Mouse (Mus musculus): Measurements from ENCODE around the gene Vac14. TPM values are rescaled to one million over a fixed set of nuclear protein-coding genes. Genes with fewer than 3 reads are reported as not detected.

Gene Vac14
- polyA plus RNA-seq, 1 experiment from 2014 or later: 31.8 TPM

DNA sequence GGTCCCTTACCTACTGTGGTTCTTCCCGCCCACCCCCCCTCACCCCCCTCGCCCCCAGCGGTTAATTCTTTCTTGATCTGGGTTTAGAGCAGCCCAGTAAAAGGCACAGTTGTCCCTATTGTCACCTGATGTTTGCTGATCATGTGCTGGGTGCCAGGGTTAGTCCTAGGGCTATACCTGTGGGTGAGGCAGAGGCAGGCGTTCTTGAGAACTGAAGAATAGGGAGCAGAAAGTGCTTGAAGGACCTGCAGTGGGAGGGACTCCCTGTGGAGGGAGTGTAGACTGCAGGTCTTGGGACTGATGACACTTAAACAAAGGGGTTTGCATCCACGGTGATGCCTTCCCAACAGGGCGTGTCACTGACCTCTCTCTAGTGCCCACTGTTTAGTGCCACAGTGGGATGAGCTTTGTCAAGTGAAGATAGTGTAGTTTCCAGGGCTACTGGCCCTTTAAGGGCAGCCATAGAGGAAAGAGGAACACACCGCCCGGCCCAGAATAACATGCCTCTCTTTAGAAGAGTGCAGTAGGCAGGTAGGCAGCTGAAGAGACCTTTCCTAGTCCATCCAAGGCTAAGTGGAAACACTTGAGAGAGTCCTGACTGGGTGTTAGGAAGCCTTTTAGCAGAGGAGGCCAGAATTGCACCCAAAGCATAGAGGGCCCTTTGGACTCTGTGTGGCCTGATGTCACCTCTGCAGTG is 51.7 kb downstream of the Vac14 start:
- Histone ChIP-seq H3K4me2 (replicated peaks) (no peak overlapping the region), H3K36me3 (peaks cover 34% of the 10 kb centered on the region), H3K27me3 (no peaks in the 10 kb centered on the region), H3K27ac (replicated peaks) (no peak overlapping the region), H3K9ac (replicated peaks) (no peak overlapping the region), H3K9me3 (no peaks in the 10 kb centered on the region), H3K4me3 (no peak overlapping the region), H3K4me1 (peaks cover 1% of the 10 kb centered on the region; the same call in 1 of the 2 replicates)
- WGBS: 72% methylated on average over 8 of the region's 8 CpGs
- ATAC-seq (ENCODE audit: low FRiP score, low read depth): no peak

DNA sequence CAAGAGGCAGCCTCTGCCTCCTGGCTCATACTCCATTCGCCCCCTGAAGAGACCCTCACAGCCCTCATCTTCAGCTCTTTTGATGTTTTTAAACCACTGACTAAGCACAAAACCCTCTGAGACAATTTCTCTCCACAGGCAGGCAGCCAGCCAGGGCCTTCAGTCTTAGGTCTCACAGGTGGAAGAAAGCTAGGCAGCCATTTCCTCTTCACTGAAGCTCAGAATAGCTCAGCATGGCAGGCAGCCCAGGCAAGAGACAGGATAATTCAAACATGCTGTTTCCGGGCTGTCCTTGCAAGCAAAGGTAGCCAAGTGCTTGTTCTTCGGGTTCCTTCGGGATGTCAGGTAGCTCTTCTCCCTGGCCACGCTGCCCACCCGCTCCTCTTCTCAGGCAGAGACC is 52.9 kb downstream of the Vac14 start:
- H3K27ac ChIP-seq (replicated peaks): no peak overlapping the region
- H3K9me3 ChIP-seq: no peaks in the 10 kb centered on the region
- no peak overlapping the region for H3K4me3 ChIP-seq
- no peaks in the 10 kb centered on the region for H3K4me1 ChIP-seq
- no peak for ATAC-seq (ENCODE audit: low FRiP score, low read depth)
- H3K36me3 ChIP-seq: peaks cover 39% of the 10 kb centered on the region
- 88% methylated on average over 6 of the region's 6 CpGs for WGBS
- H3K27me3 ChIP-seq: no peaks in the 10 kb centered on the region
- H3K4me2 ChIP-seq (replicated peaks): no peak overlapping the region
- H3K9ac ChIP-seq (replicated peaks): no peak overlapping the region

DNA sequence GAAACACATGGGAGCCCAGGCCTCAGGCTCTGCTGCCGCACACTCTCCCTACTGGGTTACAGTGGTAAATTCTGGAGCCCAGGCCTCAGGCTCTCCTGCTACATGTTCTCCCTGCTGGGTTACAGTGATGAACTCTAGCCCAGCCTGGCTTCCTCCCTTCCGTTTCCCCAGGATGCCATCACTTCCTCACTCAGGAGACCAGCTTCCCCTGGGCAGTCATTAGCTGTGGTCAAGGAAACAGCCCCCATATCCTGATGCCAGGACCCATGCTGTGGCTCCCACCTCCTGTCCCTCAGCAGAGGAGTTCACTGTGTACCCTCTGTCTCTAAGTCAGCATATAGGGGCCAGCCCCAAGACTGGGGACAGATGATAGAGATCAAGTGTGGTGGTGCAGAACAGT is 53.7 kb downstream of the Vac14 start:
- Histone ChIP-seq H3K4me3 (no peak overlapping the region), H3K9me3 (no peaks in the 10 kb centered on the region), H3K9ac (replicated peaks) (no peak overlapping the region), H3K27ac (replicated peaks) (no peak overlapping the region), H3K27me3 (no peaks in the 10 kb centered on the region), H3K4me1 (no peaks in the 10 kb centered on the region), H3K36me3 (peaks cover 47% of the 10 kb centered on the region), H3K4me2 (replicated peaks) (no peak overlapping the region)
- WGBS: 79% methylated on average over 2 of the region's 2 CpGs
- ATAC-seq (ENCODE audit: low FRiP score, low read depth): no peak

DNA sequence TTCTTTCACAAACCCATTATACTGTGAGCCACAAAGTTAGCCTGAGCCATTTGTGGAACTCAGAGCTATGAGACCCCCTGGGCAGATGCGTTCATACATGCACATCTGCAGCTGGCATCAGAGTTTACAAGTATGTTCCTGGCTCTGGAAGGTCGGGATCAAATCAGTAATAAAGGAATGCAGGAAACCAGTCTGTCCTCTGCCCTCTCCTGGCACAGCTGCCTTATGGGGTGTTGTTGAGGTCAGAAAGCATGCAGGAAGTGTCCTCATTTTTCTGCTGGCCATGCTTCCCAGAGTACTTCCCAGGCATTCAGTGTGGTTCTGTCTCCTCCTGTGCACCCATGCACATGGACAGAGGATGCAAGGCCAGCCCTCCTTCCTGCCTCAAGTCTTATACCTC is 54.8 kb downstream of the Vac14 start:
- Histone ChIP-seq H3K27ac (replicated peaks) (no peak overlapping the region), H3K4me2 (replicated peaks) (no peak overlapping the region), H3K9me3 (no peaks in the 10 kb centered on the region), H3K4me3 (no peak overlapping the region), H3K27me3 (no peaks in the 10 kb centered on the region), H3K36me3 (peaks cover 57% of the 10 kb centered on the region), H3K9ac (replicated peaks) (no peak overlapping the region), H3K4me1 (no peaks in the 10 kb centered on the region)
- 87% methylated on average over 2 of the region's 2 CpGs for WGBS
- no peak for ATAC-seq (ENCODE audit: low FRiP score, low read depth)

DNA sequence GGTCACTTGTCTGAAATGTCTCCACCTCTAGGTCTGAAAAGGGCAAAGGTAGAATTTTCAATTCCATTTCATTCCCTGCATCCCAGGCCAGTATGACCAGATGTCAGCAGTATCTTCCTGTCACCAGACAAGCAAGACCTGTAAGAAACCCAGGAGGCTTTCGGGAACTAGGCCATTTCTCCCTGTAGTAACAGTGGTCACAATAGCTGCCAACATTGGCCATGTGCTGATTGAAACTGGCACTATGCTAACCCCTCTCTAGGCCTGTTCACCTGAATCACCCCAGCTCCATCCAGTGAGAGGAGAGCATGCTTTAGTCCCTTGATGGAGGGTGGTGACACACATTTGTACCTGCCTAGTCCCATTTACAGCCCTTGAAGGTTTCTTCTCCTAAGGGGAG is 56.2 kb downstream of the Vac14 start:
- no peaks in the 10 kb centered on the region for H3K9me3 ChIP-seq
- 94% methylated on average over 1 of the region's 1 CpGs for WGBS
- H3K27me3 ChIP-seq: no peaks in the 10 kb centered on the region
- H3K4me1 ChIP-seq: no peaks in the 10 kb centered on the region
- no peak overlapping the region for H3K4me2 ChIP-seq (replicated peaks)
- no peak overlapping the region for H3K27ac ChIP-seq (replicated peaks)
- H3K36me3 ChIP-seq: peaks cover 60% of the 10 kb centered on the region
- H3K4me3 ChIP-seq: no peak overlapping the region
- H3K9ac ChIP-seq (replicated peaks): no peak overlapping the region
- ATAC-seq (ENCODE audit: low FRiP score, low read depth): no peak

DNA sequence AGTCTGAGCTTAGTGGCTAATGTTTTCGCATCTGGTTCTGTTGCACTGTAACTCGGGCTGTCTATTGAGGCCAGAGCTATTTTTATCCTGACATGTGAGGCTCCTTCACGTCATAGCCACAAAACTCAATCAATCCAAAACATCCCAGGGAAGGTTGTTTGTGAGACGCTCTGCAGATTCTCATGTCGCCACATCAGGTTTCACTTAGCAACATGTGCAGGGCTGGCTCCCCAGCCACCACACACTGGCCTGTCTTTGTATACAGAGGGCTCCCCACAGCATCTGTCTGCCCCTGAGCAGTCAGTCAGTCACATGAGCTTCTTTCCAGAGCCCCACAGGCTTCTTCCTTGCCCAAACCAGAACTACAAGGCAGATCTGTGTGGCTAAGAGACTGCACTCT is 58.3 kb downstream of the Vac14 start:
- ATAC-seq (ENCODE audit: low FRiP score, low read depth): no peak
- WGBS: 79% methylated on average over 5 of the region's 5 CpGs

DNA sequence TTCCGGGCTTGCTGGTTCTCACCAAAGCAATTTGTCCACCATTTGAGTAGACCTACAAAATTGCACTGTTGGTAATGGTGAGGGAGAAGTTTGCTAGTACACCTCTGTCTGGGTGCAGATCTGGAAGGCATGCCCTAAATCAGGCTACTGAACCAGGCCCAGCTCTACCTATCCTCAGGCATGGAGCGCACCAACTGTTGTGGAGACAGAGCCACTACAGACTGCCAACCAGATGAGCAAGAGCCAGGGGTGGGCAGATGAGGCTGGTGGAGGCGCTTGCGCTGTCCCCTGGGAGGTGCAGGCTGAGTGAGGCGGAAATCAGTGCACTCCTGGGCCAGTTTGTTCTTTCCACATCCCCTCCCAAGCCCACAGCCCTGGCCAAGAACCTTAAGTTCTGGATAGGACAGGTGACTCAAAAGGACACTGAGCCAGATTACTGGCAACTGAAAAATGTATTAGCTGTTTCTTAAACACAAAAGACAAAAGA is 58.8 kb downstream of the Vac14 start:
- 89% methylated on average over 5 of the region's 5 CpGs for WGBS
- no peak overlapping the region for H3K4me3 ChIP-seq
- H3K4me2 ChIP-seq (replicated peaks): no peak overlapping the region
- no peak for ATAC-seq (ENCODE audit: low FRiP score, low read depth)
- no peaks in the 10 kb centered on the region for H3K9me3 ChIP-seq
- peaks cover 43% of the 10 kb centered on the region for H3K36me3 ChIP-seq
- H3K27me3 ChIP-seq: no peaks in the 10 kb centered on the region
- H3K4me1 ChIP-seq: no peaks in the 10 kb centered on the region
- H3K9ac ChIP-seq (replicated peaks): no peak overlapping the region
- H3K27ac ChIP-seq (replicated peaks): 0 out of 2 replicates have a peak overlapping the region, but pooled peaks have one; percentile 6

More for the DNA sequence above, 58.3 kb downstream of the Vac14 start:
- Histone ChIP-seq H3K27me3 (no peaks in the 10 kb centered on the region), H3K4me2 (replicated peaks) (no peak overlapping the region), H3K4me1 (no peaks in the 10 kb centered on the region), H3K9me3 (no peaks in the 10 kb centered on the region), H3K9ac (replicated peaks) (no peak overlapping the region), H3K27ac (replicated peaks) (no peak overlapping the region), H3K4me3 (no peak overlapping the region), H3K36me3 (peaks cover 47% of the 10 kb centered on the region)

DNA sequence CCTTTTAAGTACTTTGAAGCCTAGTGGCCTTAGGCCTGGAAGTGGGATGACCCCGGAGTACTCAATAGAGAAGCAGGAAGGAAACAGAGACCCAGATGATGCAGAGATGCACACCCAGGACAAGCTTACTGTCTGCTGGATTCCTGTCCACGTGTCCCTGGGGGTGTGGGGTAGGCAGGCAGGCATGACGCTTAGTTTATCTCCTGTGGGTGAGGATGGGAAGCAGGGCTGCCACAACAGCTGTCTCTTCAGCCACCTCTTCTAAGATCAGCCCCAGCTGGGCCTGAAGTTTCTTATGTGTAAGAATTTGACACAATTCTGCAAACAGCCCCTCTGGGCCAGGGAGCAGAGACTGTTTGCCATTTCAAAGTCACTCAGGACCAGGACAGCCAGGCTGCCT is 60.6 kb downstream of the Vac14 start:
- ATAC-seq (ENCODE audit: low FRiP score, low read depth): no peak
- Histone ChIP-seq H3K9me3 (no peaks in the 10 kb centered on the region), H3K9ac (replicated peaks) (no peak overlapping the region), H3K4me2 (replicated peaks) (no peak overlapping the region), H3K27ac (replicated peaks) (no peak overlapping the region), H3K36me3 (peaks cover 48% of the 10 kb centered on the region), H3K4me1 (no peaks in the 10 kb centered on the region), H3K27me3 (no peaks in the 10 kb centered on the region), H3K4me3 (no peak overlapping the region)
- WGBS: 78% methylated on average over 3 of the region's 3 CpGs

DNA sequence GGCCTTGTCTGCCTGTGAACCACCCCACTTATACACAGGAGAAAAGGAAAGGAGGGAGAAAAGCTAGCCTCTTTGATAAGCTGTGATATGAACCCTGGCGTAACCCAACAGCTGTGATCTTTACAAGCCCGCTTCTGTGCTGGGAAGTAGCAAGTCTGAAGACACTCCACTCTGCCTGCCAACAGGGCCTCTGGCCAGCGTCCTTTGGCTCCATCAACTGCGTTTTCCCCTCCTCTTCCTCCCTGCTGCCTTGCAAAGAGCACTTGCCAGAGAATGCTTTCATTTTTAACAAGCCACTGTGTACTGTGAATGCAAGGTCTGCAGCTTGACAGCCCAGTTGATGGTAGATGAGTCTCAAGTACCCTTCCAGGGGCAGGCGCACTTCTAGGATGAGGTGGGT is 69.3 kb downstream of the Vac14 start:
- no peaks in the 10 kb centered on the region for H3K27me3 ChIP-seq
- H3K27ac ChIP-seq (replicated peaks): no peak overlapping the region
- no peaks in the 10 kb centered on the region for H3K4me1 ChIP-seq
- no peak for ATAC-seq (ENCODE audit: low FRiP score, low read depth)
- H3K36me3 ChIP-seq: peaks cover 57% of the 10 kb centered on the region
- H3K9me3 ChIP-seq: no peaks in the 10 kb centered on the region
- no peak overlapping the region for H3K4me3 ChIP-seq
- 95% methylated on average over 5 of the region's 5 CpGs for WGBS
- no peak overlapping the region for H3K9ac ChIP-seq (replicated peaks)
- no peak overlapping the region for H3K4me2 ChIP-seq (replicated peaks)

DNA sequence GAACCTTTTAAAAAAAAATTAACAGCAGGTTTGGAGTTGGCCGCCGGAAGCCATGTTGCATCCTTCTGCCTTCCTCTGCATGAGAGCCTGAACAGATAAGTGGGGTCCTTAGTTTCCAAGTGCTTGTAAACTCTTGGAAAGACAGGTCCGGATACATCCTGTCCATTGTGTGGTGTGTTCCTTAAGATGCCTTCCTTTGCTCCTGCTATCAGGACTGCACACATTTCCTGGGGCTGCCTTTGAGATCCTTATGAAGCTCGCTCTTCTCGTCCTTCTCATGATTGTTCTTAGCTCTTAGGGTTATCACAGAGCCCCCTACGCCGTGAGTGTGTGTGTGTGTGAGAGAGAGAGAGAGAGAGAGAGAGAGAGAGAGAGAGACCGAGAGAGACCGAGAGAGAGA is 71.6 kb downstream of the Vac14 start:
- Histone ChIP-seq H3K27ac (replicated peaks) (no peak overlapping the region), H3K4me2 (replicated peaks) (no peak overlapping the region), H3K9me3 (no peaks in the 10 kb centered on the region), H3K36me3 (peaks cover 41% of the 10 kb centered on the region), H3K27me3 (no peaks in the 10 kb centered on the region), H3K4me3 (no peak overlapping the region), H3K4me1 (no peaks in the 10 kb centered on the region), H3K9ac (replicated peaks) (no peak overlapping the region)
- 89% methylated on average over 9 of the region's 9 CpGs for WGBS
- ATAC-seq (ENCODE audit: low FRiP score, low read depth): no peak

DNA sequence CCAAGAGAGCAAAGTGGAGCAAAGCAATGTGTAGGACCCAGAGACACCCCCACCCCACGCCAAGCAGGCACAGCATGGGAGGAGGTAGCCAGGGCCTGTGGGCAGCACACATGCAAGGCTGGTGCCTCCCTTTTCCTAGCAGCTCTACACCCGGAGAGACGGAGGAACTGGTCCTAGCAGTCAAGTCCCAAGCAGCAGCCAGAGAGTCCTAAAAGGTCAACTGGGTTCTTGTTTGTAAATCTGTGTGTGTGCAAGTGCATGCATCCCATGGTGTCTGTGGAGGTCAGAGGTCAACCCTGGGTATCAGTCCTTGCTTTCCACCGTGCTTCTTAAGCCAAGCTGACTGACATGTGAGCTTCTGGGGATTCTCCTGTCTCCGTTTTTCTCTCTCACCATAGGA is 75.8 kb downstream of the Vac14 start:
- 67% methylated on average over 5 of the region's 5 CpGs for WGBS
- H3K4me3 ChIP-seq: no peak overlapping the region
- no peaks in the 10 kb centered on the region for H3K4me1 ChIP-seq
- no peak for ATAC-seq (ENCODE audit: low FRiP score, low read depth)
- H3K9me3 ChIP-seq: no peaks in the 10 kb centered on the region
- no peak overlapping the region for H3K9ac ChIP-seq (replicated peaks)
- no peak overlapping the region for H3K4me2 ChIP-seq (replicated peaks)
- H3K27ac ChIP-seq (replicated peaks): no peak overlapping the region
- no peaks in the 10 kb centered on the region for H3K27me3 ChIP-seq
- peaks cover 20% of the 10 kb centered on the region for H3K36me3 ChIP-seq

DNA sequence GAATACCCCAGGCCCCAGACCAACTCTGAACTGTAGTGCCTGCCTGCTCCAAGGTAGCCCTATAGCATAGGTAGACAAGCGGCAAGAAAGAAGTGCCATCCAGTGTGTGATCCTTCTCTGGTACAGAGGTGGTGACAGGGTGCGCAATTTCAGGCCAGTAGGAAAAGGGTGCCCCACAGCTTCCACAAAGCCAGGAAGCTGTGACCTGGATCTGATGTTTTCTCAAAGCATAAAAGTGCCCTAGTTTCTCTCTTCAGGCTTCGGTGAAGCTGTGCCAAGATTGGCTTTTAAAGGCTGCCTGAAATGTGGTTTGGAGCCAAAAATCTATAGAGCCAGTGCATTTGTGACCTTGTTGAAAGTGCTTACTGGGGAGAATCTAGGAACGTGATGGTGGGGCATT is 76.4 kb downstream of the Vac14 start:
- Histone ChIP-seq H3K9me3 (no peaks in the 10 kb centered on the region), H3K4me3 (no peak overlapping the region), H3K27me3 (no peaks in the 10 kb centered on the region), H3K9ac (replicated peaks) (no peak overlapping the region), H3K4me2 (replicated peaks) (no peak overlapping the region), H3K36me3 (peaks cover 22% of the 10 kb centered on the region), H3K27ac (replicated peaks) (no peak overlapping the region), H3K4me1 (no peaks in the 10 kb centered on the region)
- no peak for ATAC-seq (ENCODE audit: low FRiP score, low read depth)
- WGBS: 86% methylated on average over 4 of the region's 4 CpGs

DNA sequence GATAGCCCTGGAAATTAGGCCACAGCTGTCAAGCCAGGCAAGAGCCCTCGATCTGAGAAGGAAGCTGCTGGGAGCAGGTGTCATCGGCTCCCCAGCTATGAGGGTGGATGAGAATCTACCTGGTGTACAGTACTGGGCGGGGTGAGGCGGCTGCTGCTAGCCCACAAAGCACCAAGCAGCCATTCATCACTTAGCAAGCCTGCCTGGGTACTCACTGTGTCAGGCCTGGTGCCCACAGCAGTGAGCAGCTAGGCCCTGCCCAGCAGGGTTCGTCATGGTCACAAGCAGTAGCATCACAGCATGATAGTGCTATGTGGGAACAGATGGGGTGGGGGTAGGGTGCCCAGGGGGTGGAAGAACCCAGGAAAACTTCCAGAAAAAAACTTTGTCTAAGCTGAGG is 77.0 kb downstream of the Vac14 start:
- no peak overlapping the region for H3K4me2 ChIP-seq (replicated peaks)
- 95% methylated on average over 5 of the region's 5 CpGs for WGBS
- no peaks in the 10 kb centered on the region for H3K9me3 ChIP-seq
- H3K27me3 ChIP-seq: no peaks in the 10 kb centered on the region
- no peak for ATAC-seq (ENCODE audit: low FRiP score, low read depth)
- no peaks in the 10 kb centered on the region for H3K4me1 ChIP-seq
- H3K36me3 ChIP-seq: peaks cover 22% of the 10 kb centered on the region
- H3K9ac ChIP-seq (replicated peaks): no peak overlapping the region
- no peak overlapping the region for H3K4me3 ChIP-seq
- H3K27ac ChIP-seq (replicated peaks): no peak overlapping the region
